Comparison of ENCODE assay signal across 19 mouse cellular contexts in genomic region chr9:63391307-63391706, GRCm38 (mm10).
"Had no signal": no experiment of that assay in that cellular context is flagged by ENCODE, and none has a peak within 500 bp of the region (broad histone marks: within the 10 kb centered on the region; RNA-seq: fewer than 3 reads in every experiment).

No protein-coding gene starts in this region.

- H3K36me3 ChIP-seq: liver, embryonic 13.5 days; midbrain, embryonic 12.5 days; neural tube, embryonic 13.5 days; stomach, embryonic 15.5 days had no signal

- H3K9me3 ChIP-seq: liver, embryonic 13.5 days; midbrain, embryonic 12.5 days; neural tube, embryonic 13.5 days; stomach, embryonic 15.5 days had no signal

- H3K27ac ChIP-seq: hindbrain, postnatal 0 days; layer of hippocampus, adult 2 months; left cerebral cortex, adult 2 months; liver, embryonic 13.5 days; midbrain, embryonic 12.5 days; neural tube, embryonic 13.5 days; stomach, embryonic 15.5 days had no signal

- DNase-seq: layer of hippocampus, adult 9-11 months; liver, embryonic 13.5 days; lung, adult 2 months; lung, postnatal 14 days; lung, postnatal 4 days; retina, postnatal 1 day; right cerebral cortex, postnatal 25 days; spleen, adult 18-20 months; thymus, postnatal 25 days had no signal

- H3K27me3 ChIP-seq: liver, embryonic 13.5 days; midbrain, embryonic 12.5 days; neural tube, embryonic 13.5 days; stomach, embryonic 15.5 days had no signal

- ATAC-seq: hindbrain, postnatal 0 days; inflammation-experienced regulatory T-cells, adult 6 months; intestine, embryonic 16.5 days; midbrain, embryonic 16.5 days had no signal

- H3K4me3 ChIP-seq: layer of hippocampus, adult 2 months; left cerebral cortex, adult 2 months; liver, embryonic 13.5 days; midbrain, embryonic 12.5 days; myocyte; neural tube, embryonic 13.5 days; stomach, embryonic 15.5 days had no signal

- H3K4me1 ChIP-seq: midbrain, embryonic 12.5 days; stomach, embryonic 15.5 days had no signal

- H3K9ac ChIP-seq: liver, embryonic 13.5 days; midbrain, embryonic 12.5 days; neural tube, embryonic 13.5 days; stomach, embryonic 15.5 days had no signal

- H3K4me2 ChIP-seq: liver, embryonic 13.5 days; midbrain, embryonic 12.5 days; neural tube, embryonic 13.5 days; stomach, embryonic 15.5 days had no signal
